Mouse (Mus musculus): ENCODE measurements at regions not wholly inside any gene's neighbourhood (a gene's known extent, or its start where the extent isn't known, plus 50 kb on each side); places are given as distances from the start of the nearest gene placed in this dataset.

DNA sequence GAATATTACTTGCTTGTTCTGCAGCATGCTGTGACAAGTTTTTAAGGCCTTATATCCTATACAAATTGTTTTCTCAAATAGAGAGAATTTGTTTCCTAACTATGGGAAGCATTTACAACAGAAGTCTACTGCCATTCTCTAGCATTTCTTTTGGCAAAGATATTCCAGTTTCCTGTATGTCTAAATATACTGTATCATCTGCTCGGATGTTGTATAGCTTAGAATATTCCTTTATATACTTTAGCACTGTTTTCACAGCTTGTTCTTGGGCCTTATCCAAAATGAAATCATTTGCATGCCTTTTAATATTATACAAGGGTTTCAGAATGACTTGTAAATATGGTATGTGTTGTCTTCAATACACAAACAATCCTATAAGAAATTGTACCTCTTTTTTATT is 92.1 kb upstream of the Ins2 start:
- no peak for DNase-seq (ENCODE audit: low read depth)

- DNase-seq (ENCODE audit: low read depth), result no peak
These were observed 87.9 kb upstream of the Ins2 start for GRCm38 (mm10) chr7:142830969-142831673.

GRCm38 (mm10) chr7:142810711-142811110 is 67.5 kb upstream of the Ins2 start:
- DNase-seq (ENCODE audit: low read depth), result no peak

- DNase-seq (ENCODE audit: low read depth), result peak; percentile 38
These were observed 56.2 kb upstream of the Ins2 start for GRCm38 (mm10) chr7:142799424-142799823.

- DNase-seq (ENCODE audit: low read depth), result no peak
These were observed 51.3 kb upstream of the Ins2 start for GRCm38 (mm10) chr7:142794481-142794880.
